Mouse (Mus musculus): ENCODE results near the gene Adcy6.

Adcy6 gene

GRCm38 (mm10) chr15:98628589-98629254 is 18.8 kb upstream of the Adcy6 start:
- peak; percentile 10 for DNase-seq

GRCm38 (mm10) chr15:98626487-98627212 is 16.8 kb upstream of the Adcy6 start:
- DNase-seq = no peak

DNA sequence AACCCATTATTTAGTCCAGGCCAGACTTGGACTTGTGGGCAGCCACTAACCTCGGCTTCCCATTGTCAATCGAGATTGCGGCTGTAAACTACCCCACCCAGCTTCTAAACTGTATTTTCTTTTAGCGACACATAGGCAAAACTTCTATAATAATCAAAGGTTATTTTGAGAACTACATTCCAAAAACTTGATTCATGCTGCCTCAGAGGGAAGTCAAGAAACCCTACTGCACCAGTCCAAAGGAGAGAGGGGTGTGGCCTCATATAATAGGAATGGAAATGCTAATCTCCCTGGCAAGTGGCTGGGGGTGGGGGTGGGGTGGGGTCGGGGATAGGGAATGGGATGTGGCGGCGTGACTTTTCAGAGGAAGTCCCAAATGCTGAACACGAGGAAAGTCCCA is 16.2 kb upstream of the Adcy6 start:
- DNase-seq = peak; percentile 9

- DNase-seq = no peak
Observed at GRCm38 (mm10) chr15:98623361-98623821, 13.5 kb upstream of the Adcy6 start.

- no peak for DNase-seq
Observed at GRCm38 (mm10) chr15:98622721-98623120, 12.8 kb upstream of the Adcy6 start.

GRCm38 (mm10) chr15:98622199-98622598 is 12.3 kb upstream of the Adcy6 start:
- no peak for DNase-seq

DNA sequence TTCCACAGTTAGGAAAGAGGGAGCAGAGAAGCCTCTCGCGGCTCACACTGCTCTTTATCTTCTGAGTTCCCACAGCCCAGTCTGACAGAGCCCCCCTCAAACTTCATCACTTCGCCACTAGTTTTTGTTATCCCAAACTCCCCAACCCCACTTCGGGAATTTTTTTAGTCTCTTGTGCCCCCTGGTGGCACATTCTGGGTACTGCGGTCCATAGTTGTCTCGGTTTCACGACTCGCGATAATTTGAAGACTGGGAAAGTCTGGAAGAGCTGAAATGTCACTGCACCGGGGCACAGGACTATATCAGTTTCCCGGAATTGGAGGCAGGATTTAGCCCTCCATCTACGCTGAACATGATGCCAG is 7.3 kb upstream of the Adcy6 start:
- peak; percentile 82 for DNase-seq

DNA sequence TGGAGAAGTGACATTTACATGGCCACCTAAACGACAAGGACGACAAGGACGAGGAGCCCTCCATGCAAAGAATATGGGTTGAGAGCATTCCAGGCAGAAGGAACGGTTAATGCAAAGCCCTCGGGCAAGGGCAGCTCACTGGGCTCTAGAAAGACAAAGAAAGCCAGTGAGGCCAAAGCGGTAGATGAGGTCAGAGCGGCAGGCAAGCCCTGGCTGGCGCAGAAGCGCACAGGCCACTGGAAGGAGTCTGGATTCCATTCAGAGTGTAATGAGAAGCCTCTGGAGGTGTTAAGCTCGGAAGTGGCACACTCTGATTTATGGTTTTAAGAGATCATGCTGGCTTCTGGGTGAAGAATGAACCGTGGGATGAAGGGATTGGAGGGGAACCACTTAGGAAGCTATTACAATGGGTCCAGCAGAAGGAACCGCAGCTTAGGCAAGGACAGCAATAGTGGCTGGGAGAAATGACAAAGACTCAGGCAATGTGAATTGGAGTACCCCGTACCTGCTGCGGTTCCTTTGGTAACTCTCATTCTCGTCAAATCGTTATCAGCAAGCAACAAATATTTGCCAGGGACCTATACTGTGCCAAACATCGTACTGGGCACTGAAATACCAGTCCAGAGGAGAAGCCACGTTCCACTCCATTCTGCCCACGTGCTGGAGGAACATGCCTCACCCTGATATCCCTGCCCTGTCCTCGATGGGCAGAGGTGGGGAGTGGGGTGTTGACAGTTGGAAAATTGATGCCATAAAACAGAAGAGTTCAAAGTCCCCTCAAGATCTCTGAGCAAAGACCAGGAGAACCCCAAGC is 6.7 kb upstream of the Adcy6 start:
- DNase-seq = no peak

- DNase-seq = no peak
Observed at GRCm38 (mm10) chr15:98615751-98616150, 5.9 kb upstream of the Adcy6 start.

DNA sequence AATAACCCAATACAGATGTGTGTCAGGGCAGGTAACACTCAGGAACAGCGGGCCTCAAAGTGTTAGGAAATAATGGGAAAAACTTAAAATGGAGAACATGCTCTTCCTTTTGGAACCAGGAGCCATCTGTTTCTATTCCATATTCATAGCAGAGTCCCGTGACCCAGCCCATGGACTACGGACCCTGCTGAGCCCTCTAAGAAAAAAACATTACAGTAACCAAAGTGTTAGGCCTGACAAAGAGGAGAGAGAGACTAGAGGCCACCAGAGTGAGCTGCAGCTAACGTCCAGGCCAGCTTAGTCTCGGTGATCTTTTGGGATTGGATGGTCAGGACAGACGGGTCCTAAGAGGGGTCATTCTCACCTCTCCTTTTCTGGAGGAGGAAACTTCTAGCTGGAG is 5.1 kb upstream of the Adcy6 start:
- DNase-seq = no peak

- DNase-seq = no peak
Observed at GRCm38 (mm10) chr15:98614551-98614950, 4.7 kb upstream of the Adcy6 start.

DNA sequence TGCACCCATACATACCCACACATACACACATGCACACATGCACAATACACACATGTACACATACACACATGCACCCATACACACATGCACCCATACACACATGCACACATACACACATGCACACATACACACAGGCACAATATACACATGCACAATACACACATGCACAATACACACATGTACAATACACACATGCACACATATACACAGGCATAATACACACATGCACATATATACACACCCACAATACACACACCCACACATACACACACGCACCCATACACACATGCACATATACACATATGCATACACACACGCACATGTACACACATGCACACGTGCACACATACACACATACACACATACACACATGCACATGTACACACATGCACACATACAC is 2.4 kb upstream of the Adcy6 start:
- no peak for DNase-seq

GRCm38 (mm10) chr15:98610131-98610633 is 306 bp upstream of the Adcy6 start:
- no peak for DNase-seq

DNA sequence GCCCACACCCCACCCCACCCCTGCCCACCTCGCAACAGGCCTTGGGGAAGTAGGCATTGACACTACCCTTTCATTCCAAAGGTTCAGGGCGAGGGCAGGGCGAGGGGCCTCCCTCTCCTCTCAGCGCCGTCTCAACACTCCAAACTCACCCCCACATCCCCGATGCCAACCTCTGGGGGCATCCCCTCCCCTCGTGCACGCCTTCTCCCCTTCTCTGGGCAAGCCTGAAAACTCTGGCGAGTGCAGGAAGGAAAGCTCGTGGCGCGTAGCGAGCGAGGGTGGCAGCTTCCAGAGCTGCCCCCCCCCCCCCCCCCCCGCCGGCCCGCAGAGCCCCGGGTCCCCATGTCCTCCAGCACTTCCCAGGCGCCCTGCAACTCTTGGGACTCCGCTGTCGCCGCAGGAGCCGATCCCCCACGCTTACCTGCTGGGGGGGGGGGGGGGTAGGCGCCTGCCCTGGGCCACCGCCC is 1.1 kb downstream of the Adcy6 start:
- no peak for DNase-seq

GRCm38 (mm10) chr15:98608058-98608783 is 1.7 kb downstream of the Adcy6 start:
- DNase-seq = no peak

- DNase-seq = peak; percentile 42
Observed at GRCm38 (mm10) chr15:98607557-98607956, 2.3 kb downstream of the Adcy6 start.

DNA sequence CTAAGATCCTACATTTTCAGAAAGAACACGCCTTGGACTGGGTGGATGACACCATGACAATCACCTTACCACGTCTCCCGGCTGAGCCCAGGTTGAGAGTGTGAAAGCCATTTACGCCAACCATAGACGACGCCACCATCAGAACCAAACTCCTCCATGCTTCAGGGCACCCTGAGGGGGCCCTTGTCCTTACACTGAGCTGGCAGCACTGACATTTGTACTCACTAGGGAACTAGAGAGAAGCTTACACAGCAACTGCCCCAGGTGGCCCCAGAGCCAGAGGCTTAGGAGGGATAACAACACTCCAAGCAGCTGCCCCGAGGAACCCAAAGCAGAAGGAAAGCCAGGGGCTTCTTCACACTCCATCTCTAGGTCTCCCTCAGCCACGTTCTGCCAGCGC is 3.1 kb downstream of the Adcy6 start:
- DNase-seq = no peak

DNA sequence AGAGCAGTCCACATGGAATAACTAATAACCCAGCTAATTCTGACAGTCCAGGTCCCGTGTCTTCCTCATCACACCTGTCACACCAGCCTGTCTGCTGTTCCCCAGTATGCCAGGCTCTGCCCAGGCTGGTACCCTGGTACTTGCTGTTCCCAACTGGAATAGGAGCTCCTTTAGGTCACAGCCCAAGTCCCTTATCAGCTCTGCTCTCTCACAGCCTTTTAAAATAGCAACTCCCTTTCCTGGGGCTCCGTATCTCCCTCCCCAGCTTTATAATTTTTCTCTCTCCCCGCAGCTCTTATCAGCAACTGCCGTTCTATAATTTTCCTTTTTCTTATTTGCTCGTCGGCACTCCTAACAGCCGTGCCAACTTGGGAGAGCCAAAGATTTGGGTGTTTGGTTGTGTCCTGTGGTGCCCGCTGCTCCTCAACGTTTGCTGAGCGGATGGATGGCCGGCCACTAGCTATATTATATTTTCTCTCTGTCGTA is 3.8 kb downstream of the Adcy6 start:
- DNase-seq = no peak

DNA sequence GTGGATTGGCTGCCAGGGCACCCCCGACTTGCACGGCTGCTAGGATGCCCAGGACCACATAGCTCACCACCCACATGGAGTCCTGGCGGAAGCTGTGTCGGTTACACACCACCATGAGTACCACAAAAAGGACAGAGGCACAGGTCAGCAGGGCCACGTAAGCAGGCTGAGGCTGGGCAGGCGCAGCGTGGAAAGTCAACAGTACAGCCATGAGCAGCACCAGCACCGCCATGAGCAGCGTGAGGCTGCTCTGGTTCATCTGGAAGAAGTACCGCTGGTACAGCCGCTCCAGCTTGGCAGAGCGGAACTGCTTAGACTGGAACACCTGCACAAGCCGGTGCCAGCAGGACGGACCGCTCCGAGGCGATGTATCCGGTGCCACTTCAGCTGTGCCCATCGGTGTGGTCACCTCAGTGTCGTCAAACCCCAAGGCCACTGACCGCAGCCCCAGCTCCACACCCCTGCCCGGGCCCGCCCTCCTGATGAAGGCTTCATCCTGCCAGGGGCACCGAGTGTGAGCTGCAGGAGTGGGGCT is 5.8 kb downstream of the Adcy6 start:
- DNase-seq = no peak

GRCm38 (mm10) chr15:98602921-98603458 is 6.9 kb downstream of the Adcy6 start:
- DNase-seq = no peak

DNA sequence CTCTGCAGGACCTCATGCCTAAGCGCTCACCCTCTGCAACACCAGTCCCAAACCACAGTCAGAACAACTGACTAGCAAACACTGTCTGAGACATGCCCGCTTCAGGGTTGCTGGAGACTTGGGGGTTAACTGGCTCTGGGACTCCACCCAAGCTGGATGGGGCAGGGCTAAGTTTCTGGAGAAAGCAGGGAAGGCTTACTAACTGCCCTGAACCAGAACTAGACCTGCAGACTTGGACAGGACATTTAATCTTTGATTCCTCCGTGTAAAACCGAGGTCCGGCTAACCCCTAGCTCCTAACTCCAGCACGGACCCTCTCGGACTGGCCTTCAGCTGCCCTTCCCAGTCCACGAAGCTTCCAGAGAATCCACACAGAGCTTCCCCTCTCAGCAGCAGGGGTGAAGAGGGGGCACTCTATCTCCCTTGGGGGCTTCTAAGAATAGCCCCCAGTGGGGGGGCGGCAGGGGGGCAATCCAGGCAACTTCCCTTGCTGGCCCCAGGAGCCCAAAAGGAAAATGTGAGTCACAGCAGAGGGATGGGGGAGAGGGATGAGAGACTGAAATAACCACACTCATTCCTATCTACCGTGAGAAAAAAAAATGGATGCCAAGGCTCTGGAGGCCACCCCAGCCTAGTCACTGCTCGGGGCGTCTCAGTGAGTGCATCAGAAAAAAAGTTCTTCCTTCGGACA is 7.5 kb downstream of the Adcy6 start:
- no peak for DNase-seq
